Mouse (Mus musculus): ENCODE data around the gene Vps37b. TPM values are rescaled to one million over a fixed set of nuclear protein-coding genes. Genes with fewer than 3 reads are reported as not detected.

Gene Vps37b
- polyA plus RNA-seq, 1 experiment from 2014 or later = 54.0 TPM

- Histone ChIP-seq H3K27ac (peak overlapping the region; percentile 84), H3K4me3 (peak overlapping the region; percentile 37)
- no peak for DNase-seq (ENCODE audit: low spot score)
Observed at GRCm38 (mm10) chr5:124014791-124015251, 17.2 kb downstream of the Vps37b start.

DNA sequence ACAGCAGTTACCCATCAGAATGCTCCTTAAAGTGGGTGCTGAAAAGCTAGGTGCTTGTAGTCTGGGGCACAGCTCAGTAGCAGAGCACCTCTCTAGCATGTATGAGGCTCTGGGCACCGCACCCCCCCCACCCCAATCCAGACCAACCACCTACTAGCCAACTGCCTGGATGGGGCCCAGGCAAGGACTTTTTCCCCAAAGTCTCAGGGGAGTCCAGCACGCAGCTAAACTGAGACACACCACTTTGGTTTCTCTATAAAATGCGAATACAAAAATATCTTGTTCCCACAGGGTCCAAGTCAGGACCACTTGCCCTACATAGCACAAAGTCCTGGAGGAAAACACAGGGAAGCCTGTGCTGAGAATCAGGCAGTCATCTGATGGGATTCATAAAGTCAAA is 17.9 kb downstream of the Vps37b start:
- peak overlapping the region; percentile 22; the same call in 1 of the 2 replicates for H3K4me3 ChIP-seq
- WGBS = 81% methylated on average over 3 of the region's 3 CpGs
- H3K4me1 ChIP-seq = peaks cover 96% of the 10 kb centered on the region
- no peaks in the 10 kb centered on the region for H3K9me3 ChIP-seq
- DNase-seq (ENCODE audit: low spot score) = no peak
- H3K27ac ChIP-seq = peak overlapping the region; percentile 84
- H3K27me3 ChIP-seq (ENCODE audit: insufficient read depth, poor library complexity, severe bottlenecking) = no peaks in the 10 kb centered on the region
- H3K36me3 ChIP-seq = peaks cover 14% of the 10 kb centered on the region

More at GRCm38 (mm10) chr5:124014791-124015251, 17.2 kb downstream of the Vps37b start:
- no peaks in the 10 kb centered on the region for H3K9me3 ChIP-seq
- H3K4me1 ChIP-seq = peaks cover 99% of the 10 kb centered on the region
- WGBS = 18% methylated on average over 11 of the region's 11 CpGs
- no peaks in the 10 kb centered on the region for H3K27me3 ChIP-seq (ENCODE audit: insufficient read depth, poor library complexity, severe bottlenecking)
- H3K36me3 ChIP-seq = peaks cover 9% of the 10 kb centered on the region

- no peaks in the 10 kb centered on the region for H3K9me3 ChIP-seq
- DNase-seq (ENCODE audit: low spot score) = no peak
- H3K4me3 ChIP-seq = peak overlapping the region; percentile 22; the same call in 1 of the 2 replicates
- peaks cover 92% of the 10 kb centered on the region for H3K4me1 ChIP-seq
- peaks cover 18% of the 10 kb centered on the region for H3K36me3 ChIP-seq
- H3K27me3 ChIP-seq (ENCODE audit: insufficient read depth, poor library complexity, severe bottlenecking) = no peaks in the 10 kb centered on the region
- peak overlapping the region; percentile 84 for H3K27ac ChIP-seq
- 65% methylated on average over 16 of the region's 16 CpGs for WGBS
Observed at GRCm38 (mm10) chr5:124013747-124014146, 18.3 kb downstream of the Vps37b start.

GRCm38 (mm10) chr5:124012885-124013284 is 19.2 kb downstream of the Vps37b start:
- H3K4me3 ChIP-seq = no peak overlapping the region
- H3K4me1 ChIP-seq = peaks cover 83% of the 10 kb centered on the region
- H3K27ac ChIP-seq = peak overlapping the region; percentile 71
- H3K27me3 ChIP-seq (ENCODE audit: insufficient read depth, poor library complexity, severe bottlenecking) = no peaks in the 10 kb centered on the region
- H3K36me3 ChIP-seq = peaks cover 27% of the 10 kb centered on the region
- no peaks in the 10 kb centered on the region for H3K9me3 ChIP-seq
- DNase-seq (ENCODE audit: low spot score) = no peak
- WGBS = 44% methylated on average over 10 of the region's 10 CpGs

DNA sequence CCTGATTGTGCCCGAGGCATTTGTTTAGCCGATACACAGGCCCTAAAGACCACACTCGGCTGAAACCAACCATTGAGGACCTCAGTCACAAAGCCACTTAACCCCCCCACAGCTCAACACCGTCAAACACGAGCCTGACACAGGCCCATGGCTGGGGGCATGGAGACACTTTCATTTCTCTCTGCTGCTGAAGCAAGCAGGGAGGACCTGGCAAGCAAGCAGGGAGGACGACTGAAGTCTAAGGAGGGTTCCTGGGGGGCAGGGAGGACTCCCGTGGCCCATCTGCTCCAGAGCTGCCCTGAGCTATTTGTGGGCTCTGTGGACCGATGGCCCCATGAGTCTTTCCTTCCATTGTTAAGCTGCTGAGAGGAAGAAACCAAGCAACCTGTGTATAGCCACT is 20.1 kb downstream of the Vps37b start:
- Histone ChIP-seq H3K27ac (peak overlapping the region; percentile 79), H3K36me3 (peaks cover 37% of the 10 kb centered on the region), H3K4me1 (peaks cover 74% of the 10 kb centered on the region), H3K4me3 (peak overlapping the region; percentile 29), H3K27me3 (ENCODE audit: insufficient read depth, poor library complexity, severe bottlenecking) (no peaks in the 10 kb centered on the region), H3K9me3 (no peaks in the 10 kb centered on the region)
- DNase-seq (ENCODE audit: low spot score) = no peak
- WGBS = 15% methylated on average over 8 of the region's 8 CpGs

DNA sequence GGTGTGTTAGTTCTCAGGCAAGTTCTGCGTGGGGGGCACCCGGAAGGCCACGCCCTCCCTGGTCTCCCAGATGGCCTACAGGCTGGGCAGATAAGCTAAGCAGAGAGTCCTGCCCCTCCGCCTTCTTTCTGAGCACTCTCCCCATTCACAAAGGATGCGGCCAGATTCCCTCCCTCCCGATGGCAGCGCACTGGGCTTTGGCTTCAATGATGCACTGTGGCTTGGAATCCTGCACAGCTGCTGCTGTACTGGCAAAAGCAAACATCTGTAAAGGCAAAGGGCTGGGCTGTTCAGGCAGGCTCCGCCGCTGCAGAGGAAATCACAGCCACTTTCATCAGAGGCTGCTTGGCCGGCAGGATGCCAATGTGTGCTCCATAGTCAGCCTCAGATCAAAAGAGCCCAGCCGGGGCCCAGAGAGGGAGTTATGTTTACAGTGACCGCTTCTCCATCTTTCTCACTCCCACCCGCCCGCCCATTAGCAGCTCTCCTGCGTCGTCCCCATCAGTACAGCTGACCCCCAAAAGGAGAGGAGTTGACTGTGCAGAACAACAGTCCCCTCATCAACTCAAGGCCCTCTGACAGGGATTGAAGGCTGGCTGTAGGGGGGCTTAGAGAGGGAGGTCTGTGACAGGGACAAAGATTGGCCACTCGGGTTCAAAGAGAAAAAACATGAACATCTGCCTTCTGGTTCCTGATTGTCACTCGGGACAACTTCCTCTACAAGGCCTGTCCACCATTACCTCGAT is 21.0 kb downstream of the Vps37b start:
- Histone ChIP-seq H3K27me3 (ENCODE audit: insufficient read depth, poor library complexity, severe bottlenecking) (no peaks in the 10 kb centered on the region), H3K4me1 (peaks cover 65% of the 10 kb centered on the region), H3K9me3 (no peaks in the 10 kb centered on the region), H3K4me3 (peak overlapping the region; percentile 29), H3K36me3 (peaks cover 45% of the 10 kb centered on the region), H3K27ac (peak overlapping the region; percentile 79)
- peak; percentile 94 for DNase-seq (ENCODE audit: low spot score)
- WGBS = 4% methylated on average over 19 of the region's 19 CpGs

- H3K27ac ChIP-seq = peak overlapping the region; percentile 79
- H3K36me3 ChIP-seq = peaks cover 55% of the 10 kb centered on the region
- WGBS = 56% methylated on average over 8 of the region's 8 CpGs
- H3K4me3 ChIP-seq = no peak overlapping the region
- DNase-seq (ENCODE audit: low spot score) = peak; percentile 87
- H3K4me1 ChIP-seq = peaks cover 56% of the 10 kb centered on the region
- no peaks in the 10 kb centered on the region for H3K27me3 ChIP-seq (ENCODE audit: insufficient read depth, poor library complexity, severe bottlenecking)
- H3K9me3 ChIP-seq = no peaks in the 10 kb centered on the region
Observed at GRCm38 (mm10) chr5:124010077-124010476, 22.0 kb downstream of the Vps37b start.

DNA sequence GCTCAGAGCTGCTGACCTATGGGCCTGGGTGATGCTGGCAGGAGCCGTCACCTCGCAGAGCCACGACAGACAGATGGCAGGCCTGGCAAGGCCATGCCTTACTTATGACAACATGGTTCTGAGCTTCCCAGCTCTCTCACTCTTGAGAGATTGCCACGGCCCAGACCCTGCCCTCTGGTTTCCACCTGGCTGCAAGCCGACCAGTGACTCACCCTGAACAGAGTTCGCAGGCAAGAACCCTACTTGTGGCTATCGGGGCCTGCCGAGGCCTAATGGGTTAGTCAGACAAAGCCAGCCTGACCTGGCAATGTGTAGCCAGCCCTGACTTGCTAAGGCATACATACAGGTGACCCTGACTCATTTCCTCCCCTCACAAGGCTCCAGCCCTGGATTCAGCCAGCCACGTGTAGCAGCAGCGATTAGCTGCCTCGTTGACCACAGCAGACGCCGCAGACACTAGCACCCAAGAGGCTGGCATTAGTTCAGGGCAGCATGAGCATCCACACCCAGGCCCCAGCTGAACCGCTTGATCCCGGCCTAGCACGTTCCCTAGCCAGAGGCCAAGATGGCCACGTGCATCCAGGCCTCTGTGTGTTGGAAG is 25.1 kb downstream of the Vps37b start:
- Histone ChIP-seq H3K27ac (no peak overlapping the region), H3K9me3 (no peaks in the 10 kb centered on the region), H3K27me3 (ENCODE audit: insufficient read depth, poor library complexity, severe bottlenecking) (no peaks in the 10 kb centered on the region), H3K4me3 (no peak overlapping the region), H3K36me3 (peaks cover 75% of the 10 kb centered on the region), H3K4me1 (peaks cover 41% of the 10 kb centered on the region)
- DNase-seq (ENCODE audit: low spot score) = no peak
- WGBS = 90% methylated on average over 17 of the region's 17 CpGs

DNA sequence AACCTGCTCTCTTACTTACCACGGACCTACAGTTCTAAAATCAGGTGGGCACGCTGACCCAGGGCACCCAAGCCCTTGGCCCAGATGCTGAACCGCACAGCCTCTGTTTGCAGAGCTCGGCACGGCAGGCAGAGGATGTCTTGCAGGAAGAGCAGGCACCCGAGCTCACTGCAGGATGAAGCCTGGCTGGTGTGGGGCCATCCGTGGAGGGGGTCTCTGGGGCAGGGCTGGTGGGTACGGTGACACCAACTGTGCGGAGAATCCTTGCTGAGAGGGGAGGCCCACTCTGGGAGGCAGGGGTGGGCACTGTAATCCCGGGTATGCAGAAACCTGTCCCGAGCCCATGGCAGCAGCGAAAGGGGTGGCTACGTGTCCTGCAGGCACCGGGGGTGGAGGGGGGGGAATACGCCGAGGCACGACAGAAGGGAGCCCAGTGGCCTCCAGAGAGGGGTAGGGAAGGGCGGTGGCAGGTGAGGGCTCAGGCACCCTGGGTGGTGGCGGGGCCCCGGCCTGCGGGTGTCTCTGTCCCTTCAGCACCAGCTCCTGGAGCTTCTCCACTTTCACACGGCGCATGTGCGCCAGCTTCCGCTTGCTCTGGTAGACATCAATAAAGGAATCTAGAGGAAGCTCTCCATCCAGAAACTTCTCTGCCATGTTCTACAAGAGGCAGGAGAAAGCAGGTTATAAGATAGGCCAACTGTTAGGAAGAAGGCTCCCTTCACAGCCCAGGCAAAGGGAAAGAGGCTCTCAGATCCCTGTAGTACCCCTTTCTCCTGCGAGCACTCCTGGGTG is 25.8 kb downstream of the Vps37b start:
- Histone ChIP-seq H3K9me3 (no peaks in the 10 kb centered on the region), H3K4me3 (no peak overlapping the region), H3K36me3 (peaks cover 75% of the 10 kb centered on the region), H3K4me1 (peaks cover 41% of the 10 kb centered on the region), H3K27me3 (ENCODE audit: insufficient read depth, poor library complexity, severe bottlenecking) (no peaks in the 10 kb centered on the region), H3K27ac (no peak overlapping the region)
- no peak for DNase-seq (ENCODE audit: low spot score)
- WGBS = 87% methylated on average over 26 of the region's 26 CpGs

DNA sequence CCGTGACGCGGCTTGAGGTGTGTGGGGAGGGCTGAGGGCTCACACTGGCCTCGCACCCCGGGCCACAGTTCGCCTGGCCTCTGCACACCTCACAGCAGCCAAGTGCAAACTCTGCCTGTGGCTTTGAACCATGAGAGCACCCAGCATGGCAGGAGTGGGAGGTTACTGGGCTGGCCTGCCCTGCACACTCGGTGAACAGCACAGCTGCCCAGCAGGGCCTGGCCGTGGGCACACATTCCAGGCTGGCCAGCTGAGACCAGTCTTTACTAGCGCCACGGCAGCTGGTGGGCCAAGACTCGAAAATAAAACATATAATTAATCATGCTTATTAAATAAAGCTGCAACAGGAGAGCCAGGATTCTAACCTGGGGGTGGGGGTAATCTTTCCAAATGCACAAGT is 26.5 kb downstream of the Vps37b start:
- DNase-seq (ENCODE audit: low spot score) = no peak
- peaks cover 73% of the 10 kb centered on the region for H3K36me3 ChIP-seq
- no peaks in the 10 kb centered on the region for H3K27me3 ChIP-seq (ENCODE audit: insufficient read depth, poor library complexity, severe bottlenecking)
- H3K9me3 ChIP-seq = no peaks in the 10 kb centered on the region
- no peak overlapping the region for H3K27ac ChIP-seq
- H3K4me1 ChIP-seq = peaks cover 39% of the 10 kb centered on the region
- 89% methylated on average over 11 of the region's 11 CpGs for WGBS
- no peak overlapping the region for H3K4me3 ChIP-seq

GRCm38 (mm10) chr5:124005151-124005500 is 26.9 kb downstream of the Vps37b start:
- Histone ChIP-seq H3K36me3 (peaks cover 69% of the 10 kb centered on the region), H3K27ac (no peak overlapping the region), H3K27me3 (ENCODE audit: insufficient read depth, poor library complexity, severe bottlenecking) (no peaks in the 10 kb centered on the region), H3K9me3 (no peaks in the 10 kb centered on the region), H3K4me1 (peaks cover 35% of the 10 kb centered on the region), H3K4me3 (no peak overlapping the region)
- WGBS = 94% methylated on average over 15 of the region's 15 CpGs
- DNase-seq (ENCODE audit: low spot score) = no peak

DNA sequence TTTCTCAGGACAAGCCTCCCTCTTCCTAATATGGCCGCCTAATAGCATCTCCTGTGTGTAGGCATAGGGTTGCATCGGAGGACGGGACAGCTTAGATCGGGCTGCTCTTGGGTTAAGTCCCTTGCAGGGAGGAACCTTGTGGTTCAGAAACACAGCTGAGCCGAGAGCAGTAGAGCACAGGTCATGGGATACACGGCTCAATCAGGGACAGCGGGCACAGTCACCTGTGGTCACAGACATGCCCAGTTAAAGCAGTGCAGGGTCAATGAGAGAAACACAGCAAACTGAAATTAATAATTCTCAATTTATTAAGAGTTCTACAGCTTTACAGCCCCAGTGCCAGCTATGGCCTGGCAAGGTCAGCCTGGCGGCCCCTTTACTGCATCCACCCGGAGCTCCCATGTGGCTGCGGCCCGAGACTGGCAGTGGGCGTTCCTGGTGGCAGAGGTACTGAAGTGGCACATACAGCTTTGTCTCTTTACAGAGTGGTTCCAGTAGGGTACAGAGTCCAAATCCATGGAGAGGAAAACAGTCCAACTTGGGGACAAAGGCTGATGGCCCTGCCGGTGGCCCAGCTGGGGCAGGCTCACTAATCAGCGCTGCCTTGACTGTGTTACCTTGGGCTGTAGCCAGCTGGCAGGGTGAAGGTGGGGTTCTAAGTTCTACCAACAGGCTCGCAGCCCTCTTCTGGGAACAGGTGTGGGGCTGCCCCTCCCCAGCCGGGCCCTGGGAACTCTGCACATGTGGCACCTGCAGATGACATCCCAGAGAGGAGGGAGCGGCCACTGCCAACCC is 27.5 kb downstream of the Vps37b start:
- WGBS = 92% methylated on average over 16 of the region's 17 CpGs
- H3K36me3 ChIP-seq = peaks cover 64% of the 10 kb centered on the region
- DNase-seq (ENCODE audit: low spot score) = no peak
- H3K4me1 ChIP-seq = peaks cover 31% of the 10 kb centered on the region
- no peak overlapping the region for H3K27ac ChIP-seq
- H3K27me3 ChIP-seq (ENCODE audit: insufficient read depth, poor library complexity, severe bottlenecking) = peaks cover 2% of the 10 kb centered on the region; the same call in 1 of the 2 replicates
- H3K4me3 ChIP-seq = no peak overlapping the region
- H3K9me3 ChIP-seq = no peaks in the 10 kb centered on the region

Data from heart, embryonic 10.5 days (tissue).